Mouse (Mus musculus): ENCODE data around the gene Defb30.

DNA sequence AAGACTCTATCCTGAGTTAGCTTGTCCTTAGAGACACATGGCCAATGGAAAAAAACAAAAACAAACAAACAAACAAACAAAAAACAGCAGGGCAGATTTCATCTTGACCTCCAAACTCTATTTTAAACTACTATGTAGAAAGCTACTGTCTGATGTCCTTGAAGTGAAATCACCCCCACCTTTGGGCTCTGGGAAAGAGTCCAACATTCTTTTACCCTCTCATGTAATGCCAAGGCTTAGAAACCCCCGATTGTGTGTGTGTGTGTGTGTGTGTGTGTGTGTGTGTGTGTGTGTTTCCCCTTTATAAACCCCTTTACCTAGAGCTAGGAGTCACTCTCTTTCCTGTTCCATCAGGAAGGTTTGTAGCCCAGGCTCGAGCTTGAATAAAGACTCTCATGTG lies 47.2 kb downstream of the Defb30 start:
- no peak for TF ChIP-seq POLR2AphosphoS5 (IDR thresholded peaks at IDR 0.05; ENCODE audit: insufficient replicate concordance, low read depth, low read length)
- no peak for TF ChIP-seq CTCF (IDR thresholded peaks at IDR 0.05; ENCODE audit: low read depth, low read length)
- TF ChIP-seq GATA1 (IDR thresholded peaks at IDR 0.05; ENCODE audit: borderline replicate concordance, low read length): no peak
